Mouse (Mus musculus): ENCODE measurements around the gene Tspan11.

The Tspan11 gene

GRCm38 (mm10) chr6:127928682-127929081 lies 41.3 kb downstream of the Tspan11 start:
- peak in 1 of 2 experiments; percentile 64 for DNase-seq (ENCODE audit: inconsistent age in 2 of 2, low spot score in 1 of 2)

GRCm38 (mm10) chr6:127932697-127933096 lies 45.3 kb downstream of the Tspan11 start:
- no peak for DNase-seq (ENCODE audit: inconsistent age in 2 of 2, low spot score in 1 of 2)

- DNase-seq (ENCODE audit: inconsistent age in 2 of 2, low spot score in 1 of 2): no peak
These were observed 46.5 kb downstream of the Tspan11 start for GRCm38 (mm10) chr6:127933841-127934240.

- peak in 1 of 2 experiments; percentile 67 for DNase-seq (ENCODE audit: inconsistent age in 2 of 2, low spot score in 1 of 2)
These were observed 47.7 kb downstream of the Tspan11 start for GRCm38 (mm10) chr6:127935105-127935504.

GRCm38 (mm10) chr6:127942421-127942820 lies 55.0 kb downstream of the Tspan11 start:
- peak; percentile 78 to 91 for DNase-seq (ENCODE audit: inconsistent age in 2 of 2, low spot score in 1 of 2)

- DNase-seq (ENCODE audit: inconsistent age in 2 of 2, low spot score in 1 of 2): peak; percentile 77 to 91
These were observed 58.3 kb downstream of the Tspan11 start for GRCm38 (mm10) chr6:127945725-127946124.

- no peak for DNase-seq (ENCODE audit: inconsistent age in 2 of 2, low spot score in 1 of 2)
These were observed 61.3 kb downstream of the Tspan11 start for GRCm38 (mm10) chr6:127948656-127949055.

- no peak for DNase-seq (ENCODE audit: inconsistent age in 2 of 2, low spot score in 1 of 2)
These were observed 62.5 kb downstream of the Tspan11 start for GRCm38 (mm10) chr6:127949885-127950284.

- DNase-seq (ENCODE audit: inconsistent age in 2 of 2, low spot score in 1 of 2): no peak
These were observed 65.7 kb downstream of the Tspan11 start for GRCm38 (mm10) chr6:127953071-127953470.

- no peak for DNase-seq (ENCODE audit: inconsistent age in 2 of 2, low spot score in 1 of 2)
These were observed 68.8 kb downstream of the Tspan11 start for GRCm38 (mm10) chr6:127956172-127956571.

GRCm38 (mm10) chr6:127960203-127960602 lies 72.8 kb downstream of the Tspan11 start:
- no peak for DNase-seq (ENCODE audit: inconsistent age in 2 of 2, low spot score in 1 of 2)

- DNase-seq (ENCODE audit: inconsistent age in 2 of 2, low spot score in 1 of 2): no peak
These were observed 78.1 kb downstream of the Tspan11 start for GRCm38 (mm10) chr6:127965497-127965896.

GRCm38 (mm10) chr6:127969709-127970108 lies 82.3 kb downstream of the Tspan11 start:
- no peak for DNase-seq (ENCODE audit: inconsistent age in 2 of 2, low spot score in 1 of 2)

GRCm38 (mm10) chr6:127970120-127970519 lies 82.7 kb downstream of the Tspan11 start:
- peak; percentile 80 to 94 for DNase-seq (ENCODE audit: inconsistent age in 2 of 2, low spot score in 1 of 2)

GRCm38 (mm10) chr6:127970848-127971247 lies 83.5 kb downstream of the Tspan11 start:
- no peak for DNase-seq (ENCODE audit: inconsistent age in 2 of 2, low spot score in 1 of 2)

GRCm38 (mm10) chr6:127971931-127972330 lies 84.5 kb downstream of the Tspan11 start:
- DNase-seq (ENCODE audit: inconsistent age in 2 of 2, low spot score in 1 of 2): no peak

GRCm38 (mm10) chr6:127973553-127973952 lies 86.2 kb downstream of the Tspan11 start:
- DNase-seq (ENCODE audit: inconsistent age in 2 of 2, low spot score in 1 of 2): no peak

- peak; percentile 72 to 76 for DNase-seq (ENCODE audit: inconsistent age in 2 of 2, low spot score in 1 of 2)
These were observed 86.6 kb downstream of the Tspan11 start for GRCm38 (mm10) chr6:127974000-127974399.

GRCm38 (mm10) chr6:127976695-127977094 lies 89.3 kb downstream of the Tspan11 start:
- DNase-seq (ENCODE audit: inconsistent age in 2 of 2, low spot score in 1 of 2): no peak

- no peak for DNase-seq (ENCODE audit: inconsistent age in 2 of 2, low spot score in 1 of 2)
These were observed 91.6 kb downstream of the Tspan11 start for GRCm38 (mm10) chr6:127978941-127979340.

- DNase-seq (ENCODE audit: inconsistent age in 2 of 2, low spot score in 1 of 2): no peak
These were observed 92.4 kb downstream of the Tspan11 start for GRCm38 (mm10) chr6:127979831-127980230.

- no peak for DNase-seq (ENCODE audit: inconsistent age in 2 of 2, low spot score in 1 of 2)
These were observed 93.1 kb downstream of the Tspan11 start for GRCm38 (mm10) chr6:127980381-127981045.

- DNase-seq (ENCODE audit: inconsistent age in 2 of 2, low spot score in 1 of 2): peak; percentile 78 to 94
These were observed 93.8 kb downstream of the Tspan11 start for GRCm38 (mm10) chr6:127981176-127981575.
